Mouse (Mus musculus): ENCODE results near the gene Gmppa.

DNA sequence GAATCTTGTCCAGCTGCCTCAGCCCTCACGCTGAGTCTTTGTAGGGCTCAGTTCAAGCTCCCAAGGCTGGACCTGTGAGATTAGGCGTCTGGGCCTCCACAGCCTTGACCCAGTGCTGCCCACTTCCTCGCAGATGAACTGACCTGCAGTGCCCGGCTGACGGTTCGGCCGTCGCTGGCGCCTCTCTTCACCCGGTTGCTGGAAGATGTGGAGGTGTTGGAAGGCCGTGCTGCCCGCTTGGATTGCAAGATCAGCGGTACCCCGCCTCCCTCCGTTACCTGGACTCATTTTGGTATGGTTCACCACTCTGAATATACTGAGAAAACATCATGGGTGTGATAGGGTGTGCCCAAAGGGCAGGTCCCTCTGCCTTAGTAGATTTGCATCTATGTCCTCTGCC, 29.6 kb upstream of the Gmppa start:
- no peak for TF ChIP-seq CTCF (conservative IDR thresholded peaks at IDR 0.05; ENCODE audit: insufficient read depth, insufficient read length, low read depth, low read length)
- no peak for TF ChIP-seq POLR2A (IDR thresholded peaks at IDR 0.05; ENCODE audit: low read depth, low read length)

Data from kidney, adult 2 months (tissue).